Mouse (Mus musculus) brain, adult 10 weeks (tissue): ENCODE results near the gene Tdrd7. TPM values are rescaled to one million over a fixed set of nuclear protein-coding genes. Genes with fewer than 3 reads are reported as not detected.

ENCODE experiments used
- polyA plus RNA-seq: library from polyadenylated mRNA; stranded (reverse); fragments of 350-450 nt; fragmentation: Illumina TruSeq; extraction: RNeasy Lipid Tissue Mini Kit (QIAGEN cat#74804); gene quantifications from one replicate; pipeline ENCODE4 v1.2.3, GENCODE M21; 2015; ENCODE audit warnings: low read depth, low replicate concordance

The Tdrd7 gene
- polyA plus RNA-seq = 34.0 TPM

DNA sequence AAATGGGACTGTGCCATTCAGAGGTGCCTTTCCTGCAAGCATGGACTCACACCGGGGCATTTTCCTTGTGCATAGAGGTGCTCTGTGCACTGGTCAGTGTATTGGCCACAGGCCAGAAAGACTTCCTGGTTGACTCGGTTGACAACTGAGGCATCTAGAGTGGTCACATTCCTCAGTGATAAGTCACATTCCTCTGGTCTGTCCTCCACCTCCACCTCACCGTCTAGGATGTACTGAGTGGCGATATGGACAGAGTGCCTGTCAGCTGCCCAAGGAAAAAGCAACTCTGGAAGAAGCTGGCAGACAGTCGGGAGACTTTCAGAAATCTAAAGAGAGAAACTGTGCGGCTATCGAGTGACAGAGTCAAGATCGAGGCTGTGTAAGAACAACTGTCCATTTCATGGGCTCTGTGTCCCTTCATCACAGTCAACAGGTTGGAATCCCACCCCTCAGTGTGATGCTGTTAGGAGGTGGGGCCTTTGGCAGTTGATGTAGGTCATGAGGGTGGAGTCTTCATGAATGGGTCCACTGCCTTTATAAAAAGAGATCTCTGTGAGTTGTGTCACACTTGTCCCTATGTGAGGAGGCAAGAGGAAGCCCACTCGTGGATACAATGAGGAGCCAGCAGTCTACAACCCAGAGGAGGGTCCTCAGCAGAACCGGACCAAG lies at the start of gene Tdrd7:
Gene Tdrd7 (plus strand): TSS at position 564 of the 669 bp plus-strand sequence.

DNA sequence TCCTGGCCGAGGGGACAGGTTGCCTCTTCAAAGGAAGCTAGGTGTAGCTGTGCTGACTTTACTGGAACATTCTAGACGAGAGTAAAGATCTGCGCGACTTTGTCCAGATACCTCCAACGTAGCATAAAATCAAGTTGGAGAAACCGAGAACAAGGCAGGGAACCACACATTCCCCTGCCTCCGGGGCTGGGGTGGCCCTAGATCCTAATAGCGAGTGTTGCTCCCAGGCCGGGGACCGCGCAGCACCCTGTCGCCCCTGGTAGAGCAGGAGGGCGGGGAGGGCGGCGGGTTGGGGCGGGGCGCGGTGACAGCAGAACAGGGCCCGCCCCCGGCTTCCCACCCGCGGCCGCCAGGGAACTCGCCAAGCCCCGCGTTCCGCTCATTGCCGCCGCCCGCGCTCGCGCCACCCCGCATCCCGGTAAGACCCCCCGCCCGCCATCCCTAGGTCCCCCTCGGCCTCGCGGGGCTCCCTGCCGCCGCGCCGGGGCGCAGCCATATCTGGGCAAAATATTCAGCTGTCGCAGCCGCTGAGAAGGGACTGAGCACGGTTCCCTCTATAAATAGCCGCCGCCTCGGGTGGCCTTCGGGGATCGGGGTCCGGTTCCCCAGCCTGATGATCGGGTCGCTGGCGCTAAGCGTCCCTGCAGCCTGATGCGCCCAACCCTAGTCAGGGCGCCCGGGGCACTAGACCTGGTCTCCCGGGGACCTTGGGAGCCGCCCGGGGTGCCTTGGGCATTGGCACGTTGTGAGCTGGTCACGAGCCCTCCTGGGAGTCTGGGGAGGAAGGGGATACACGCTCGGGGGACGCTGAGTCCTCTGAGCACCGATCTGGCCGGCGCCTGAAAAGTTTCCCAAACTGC lies 74.0 kb downstream of the Tdrd7 start, which contains the start of gene Tmod1:
Gene Tmod1 (plus strand): TSS at position 44 of the 860 bp plus-strand sequence.

Other genes starting within 250 kb of the Tdrd7 start
- 8.6 TPM for gene Aldh1b1, start 166.3 kb upstream of the Tdrd7 start, polyA plus RNA-seq
- 0.89 TPM for gene Igfbpl1, start 138.4 kb upstream of the Tdrd7 start, polyA plus RNA-seq
- 0.07 TPM for gene Stra6l, start 116.7 kb upstream of the Tdrd7 start, polyA plus RNA-seq
- 0.80 TPM for gene Ccdc180, start 75.0 kb upstream of the Tdrd7 start, polyA plus RNA-seq
- gene Tmod1, start 73.6 kb downstream of the Tdrd7 start, polyA plus RNA-seq = 44.9 TPM
- gene Ncbp1, start 173.3 kb downstream of the Tdrd7 start, polyA plus RNA-seq = 45.6 TPM
- gene Tstd2, start 173.4 kb downstream of the Tdrd7 start, polyA plus RNA-seq = 11.1 TPM
- 13.0 TPM for gene Xpa, start 231.0 kb downstream of the Tdrd7 start, polyA plus RNA-seq